Mouse (Mus musculus) mature B cell (primary cell): Measurements from ENCODE around the gene Armh4.
"Not testable (repeated sequence)": the region's sequence is repeated elsewhere in the genome, so short reads cannot be mapped to it uniquely, and the experiment has no call there.

Experiments
- in situ Hi-C: fragments of 300-500 bp; cut with MboI; formaldehyde crosslinking; loops from 2 replicates; pipeline ENCODE4 v1.14.3; 2019

Armh4 gene

DNA sequence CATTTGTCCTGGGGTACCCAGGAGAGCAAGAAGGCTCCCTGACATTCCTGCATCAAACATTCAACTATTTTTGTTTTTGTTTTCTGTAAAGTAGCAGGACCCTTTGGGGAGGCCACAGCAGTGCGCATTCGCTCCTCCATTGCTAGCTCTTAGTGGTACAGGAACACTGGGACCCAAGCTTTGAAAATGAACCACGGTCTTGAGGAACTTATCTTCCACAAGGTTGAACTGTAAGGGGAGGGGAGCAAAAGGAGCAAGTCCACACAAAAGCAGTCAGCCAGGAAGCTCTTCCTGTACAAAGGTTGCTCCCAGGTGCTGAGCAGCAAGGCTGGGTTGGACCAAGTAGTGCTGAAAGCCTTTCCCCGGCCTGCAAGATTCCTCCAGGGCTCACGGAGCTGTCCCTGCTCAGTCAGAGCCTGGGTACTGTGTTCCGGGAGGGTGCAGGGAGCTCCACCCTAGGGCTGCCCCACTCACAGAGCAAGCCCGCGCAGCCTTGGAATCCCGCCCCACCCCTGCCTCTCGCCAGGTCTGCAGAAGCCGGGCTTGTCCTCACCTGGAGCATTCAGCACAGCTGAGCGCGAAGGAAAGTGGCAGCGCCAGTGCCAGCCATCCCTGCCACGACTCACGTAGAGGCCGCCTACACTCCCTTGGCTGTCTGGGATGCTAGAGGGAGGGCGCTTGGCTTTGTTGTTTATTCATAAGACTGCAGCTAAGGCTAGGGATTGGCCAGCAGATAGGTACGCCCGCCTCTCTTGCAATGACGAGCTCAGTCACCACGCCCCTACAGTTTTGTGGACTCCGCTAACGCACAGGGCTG lies at the start of gene Armh4:
Gene Armh4, minus strand, starts transcription at position 669 of the 817 bp plus-strand sequence.
- in situ Hi-C loops, result no loop called here

DNA sequence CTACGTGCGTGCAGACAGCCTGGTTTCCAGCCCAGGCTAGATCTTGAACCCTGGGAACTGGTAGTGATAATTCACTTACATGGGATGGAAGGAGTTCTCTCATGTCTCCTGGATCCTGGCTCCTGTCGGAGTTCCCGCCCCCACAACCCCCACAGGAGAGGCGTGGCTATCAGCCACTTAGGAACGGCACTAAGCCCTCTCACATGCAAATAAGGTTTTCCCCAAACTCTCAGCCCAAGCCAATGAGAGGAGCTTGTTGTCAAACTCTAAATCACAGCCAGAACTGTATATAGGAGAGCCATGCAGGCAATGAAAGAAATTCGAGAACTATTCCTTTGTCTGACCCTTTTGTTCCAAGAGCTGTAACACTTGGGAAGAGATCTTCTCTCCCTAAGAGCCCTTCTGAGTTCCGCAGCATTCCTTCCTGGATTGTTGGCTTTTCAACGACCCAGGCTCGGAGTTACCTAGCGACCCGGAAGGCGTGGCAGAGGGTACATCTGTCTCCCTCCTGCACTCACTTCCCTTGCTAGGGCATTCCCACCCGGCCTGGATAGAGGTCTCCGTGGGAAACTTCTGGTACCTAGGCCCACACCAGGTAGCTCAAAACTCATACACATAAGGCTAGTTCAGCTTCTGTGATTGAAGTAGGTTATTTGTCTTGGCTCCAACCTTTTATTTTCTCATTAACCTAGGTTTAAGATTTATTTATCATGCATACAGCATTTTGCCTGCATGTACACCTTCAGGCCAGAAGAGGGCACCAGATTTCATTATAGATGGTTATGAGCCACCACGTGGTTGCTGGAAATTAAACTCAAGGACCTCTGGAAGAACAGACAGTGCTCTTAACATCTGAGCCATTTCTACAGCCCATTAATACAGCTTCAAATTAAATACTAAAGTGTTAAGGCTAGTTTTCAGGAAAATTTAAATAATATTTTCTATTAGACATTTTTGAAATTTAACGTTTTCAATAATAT lies 46.3 kb upstream of the Armh4 start:
- in situ Hi-C loops, result no loop called here

DNA sequence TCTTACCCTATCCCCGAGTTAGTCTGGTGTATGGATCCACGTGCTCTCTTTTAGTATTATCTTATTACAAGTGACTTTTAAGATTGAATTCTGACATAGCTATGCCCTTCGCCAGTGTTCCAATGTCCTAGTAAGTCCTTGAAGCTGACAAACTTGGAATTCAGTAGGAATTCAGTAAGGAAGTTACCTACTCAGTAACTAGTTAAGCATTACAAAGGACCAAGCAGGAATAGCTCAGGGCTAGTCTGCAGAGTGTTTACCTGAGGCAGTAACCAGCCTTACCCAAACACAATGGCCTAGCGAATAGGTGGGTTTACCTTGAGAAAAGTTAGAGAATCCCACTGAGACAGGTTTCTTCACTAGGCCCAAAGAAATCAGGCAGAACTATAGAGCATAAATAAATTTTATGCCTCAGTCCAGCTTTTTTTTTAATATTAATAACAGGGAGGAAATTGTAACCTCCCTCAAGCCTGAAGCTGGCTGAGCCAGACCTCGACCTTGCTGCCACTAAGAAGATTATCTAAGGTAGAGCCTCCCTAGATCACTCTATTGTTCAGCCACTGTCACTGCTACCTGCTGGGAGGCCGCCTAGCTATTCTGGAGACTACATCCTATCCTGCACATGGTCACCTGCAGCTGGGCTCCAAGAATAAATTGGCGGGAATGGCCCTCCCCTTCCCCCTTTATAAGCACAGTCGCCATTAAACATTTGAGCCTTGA lies 36.7 kb upstream of the Armh4 start:
- in situ Hi-C loops, result not testable (repeated sequence)

- in situ Hi-C loops, result not testable (repeated sequence)
Measured at GRCm38 (mm10) chr14:49818713-49819208, 35.6 kb upstream of the Armh4 start.

DNA sequence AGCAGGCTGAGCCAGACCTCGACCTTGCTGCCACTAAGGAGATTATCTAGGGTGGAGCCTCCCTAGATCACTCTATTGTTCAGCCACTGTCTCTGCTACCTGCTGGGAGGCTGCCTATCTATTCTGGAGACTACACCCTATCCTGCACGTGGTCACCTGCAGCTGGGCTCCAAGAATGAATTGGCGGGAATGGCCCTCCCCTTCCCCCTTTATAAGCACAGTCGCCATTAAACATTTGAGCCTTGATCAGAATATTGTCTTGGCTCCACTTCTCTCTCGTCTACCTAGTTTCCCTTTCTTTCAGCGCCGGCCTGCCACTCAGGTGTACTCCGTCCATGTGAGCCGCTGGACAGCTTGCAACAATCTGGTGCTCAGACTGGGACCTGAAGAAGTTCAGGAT lies 29.8 kb upstream of the Armh4 start:
- in situ Hi-C loops, result not testable (repeated sequence)

- in situ Hi-C loops, result not testable (repeated sequence)
Measured at GRCm38 (mm10) chr14:49805051-49805450, 21.9 kb upstream of the Armh4 start.

- in situ Hi-C loops, result no loop called here
Measured at GRCm38 (mm10) chr14:49801444-49801843, 18.3 kb upstream of the Armh4 start.

DNA sequence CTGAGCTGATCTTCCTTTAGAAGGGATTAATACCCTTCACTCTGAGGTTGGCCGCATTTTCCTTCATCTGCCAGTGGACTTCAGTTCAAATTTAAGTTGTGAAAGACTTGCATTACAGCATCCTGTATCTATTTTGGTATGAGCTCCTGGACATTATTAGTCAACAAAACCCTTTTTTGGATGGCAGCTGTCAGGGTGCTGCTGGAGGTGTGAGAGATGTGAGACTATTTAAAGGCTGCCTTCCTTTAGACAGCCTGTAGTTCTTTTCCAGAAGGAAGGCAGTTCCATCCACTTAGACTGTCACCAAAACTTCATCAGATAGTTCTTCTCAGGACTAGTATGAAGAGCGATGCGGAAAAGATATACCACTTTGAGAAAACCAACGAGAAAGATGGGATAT lies 10.8 kb upstream of the Armh4 start:
- in situ Hi-C loops, result no loop called here

DNA sequence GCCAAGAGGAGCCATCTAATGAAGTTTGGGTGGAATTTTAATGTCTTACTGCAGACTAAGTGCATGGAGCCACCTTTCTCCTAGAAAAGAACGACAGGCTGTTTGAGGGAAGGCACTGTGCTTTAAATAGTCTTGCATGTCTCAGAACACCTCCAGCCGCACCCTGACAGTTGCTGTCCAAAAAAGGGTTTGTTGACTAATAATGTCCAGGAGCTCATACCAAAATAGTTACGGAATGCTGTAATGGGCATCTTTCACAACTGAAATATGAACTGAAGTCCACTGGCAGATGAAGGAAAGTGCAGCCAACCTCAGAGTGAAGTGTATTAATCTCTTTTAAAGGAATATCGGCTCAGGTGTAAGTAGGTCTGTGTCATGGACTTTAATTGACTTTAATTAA lies 7.4 kb upstream of the Armh4 start:
- in situ Hi-C loops, result no loop called here

- in situ Hi-C loops, result no loop called here
Measured at GRCm38 (mm10) chr14:49785793-49786192, 2.6 kb upstream of the Armh4 start.

GRCm38 (mm10) chr14:49783866-49784265 lies 683 bp upstream of the Armh4 start:
- in situ Hi-C loops, result no loop called here

DNA sequence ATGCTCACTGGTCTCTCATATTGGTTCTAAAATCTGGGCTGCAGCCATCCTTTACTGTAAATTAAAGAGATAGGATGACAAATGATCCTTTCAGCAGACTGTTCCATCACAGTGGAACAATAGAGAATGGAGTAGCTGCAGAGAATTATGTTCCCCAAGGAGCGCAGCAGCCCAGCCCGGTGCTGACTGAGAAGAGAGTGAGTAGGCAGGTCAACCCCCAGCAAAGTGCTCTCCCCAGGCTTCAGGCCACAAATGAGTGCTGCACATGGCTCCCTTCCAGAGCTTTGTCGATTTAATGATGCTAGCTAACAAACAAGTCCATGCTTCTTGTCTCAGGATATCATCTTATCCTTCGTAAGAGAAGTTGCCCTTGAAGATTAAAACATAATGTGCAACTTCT lies 2.8 kb downstream of the Armh4 start:
- in situ Hi-C loops, result no loop called here

GRCm38 (mm10) chr14:49777539-49777938 lies 5.6 kb downstream of the Armh4 start:
- in situ Hi-C loops, result not testable (repeated sequence)

GRCm38 (mm10) chr14:49771746-49772145 lies 11.4 kb downstream of the Armh4 start:
- in situ Hi-C loops, result no loop called here

DNA sequence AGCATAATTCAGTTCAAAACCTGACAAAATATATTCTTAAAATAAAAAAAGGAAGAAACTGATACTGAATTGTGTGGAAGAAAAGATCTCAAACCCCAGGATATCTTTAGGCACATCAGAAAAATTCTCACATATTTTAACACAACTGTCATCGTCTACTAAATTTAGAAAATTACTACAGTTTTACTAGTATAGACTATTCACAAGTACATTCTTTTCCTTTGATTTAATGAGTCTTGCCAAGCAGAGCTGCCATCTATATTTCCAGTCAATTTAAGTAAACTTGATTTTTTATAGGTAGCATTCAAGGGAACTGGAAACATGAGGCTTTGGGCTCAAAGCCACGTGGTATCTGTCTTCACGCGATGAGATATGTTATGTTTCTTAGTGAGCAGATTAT lies 16.6 kb downstream of the Armh4 start:
- in situ Hi-C loops, result no loop called here

DNA sequence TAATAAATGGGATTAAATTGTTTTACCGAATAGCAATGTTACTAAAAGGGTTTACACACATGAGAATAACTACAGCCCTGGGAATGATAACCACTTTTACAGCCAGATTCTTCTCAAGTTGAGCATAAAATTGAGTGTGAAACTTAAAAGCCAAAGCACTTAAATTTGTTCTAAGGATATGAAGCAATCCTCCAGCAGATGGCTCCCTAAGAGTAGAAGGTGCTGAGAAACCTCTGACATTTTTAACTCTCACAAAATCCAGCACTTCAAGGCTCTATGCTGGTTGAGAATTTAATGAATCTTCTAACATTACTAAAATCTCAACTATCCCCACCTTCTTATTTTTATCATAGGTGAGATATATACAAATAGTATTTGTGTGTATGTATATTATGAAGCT lies 27.3 kb downstream of the Armh4 start:
- in situ Hi-C loops, result no loop called here

- in situ Hi-C loops, result no loop called here
Measured at GRCm38 (mm10) chr14:49752614-49753013, 30.6 kb downstream of the Armh4 start.

- in situ Hi-C loops, result no loop called here
Measured at GRCm38 (mm10) chr14:49745874-49746273, 37.3 kb downstream of the Armh4 start.

DNA sequence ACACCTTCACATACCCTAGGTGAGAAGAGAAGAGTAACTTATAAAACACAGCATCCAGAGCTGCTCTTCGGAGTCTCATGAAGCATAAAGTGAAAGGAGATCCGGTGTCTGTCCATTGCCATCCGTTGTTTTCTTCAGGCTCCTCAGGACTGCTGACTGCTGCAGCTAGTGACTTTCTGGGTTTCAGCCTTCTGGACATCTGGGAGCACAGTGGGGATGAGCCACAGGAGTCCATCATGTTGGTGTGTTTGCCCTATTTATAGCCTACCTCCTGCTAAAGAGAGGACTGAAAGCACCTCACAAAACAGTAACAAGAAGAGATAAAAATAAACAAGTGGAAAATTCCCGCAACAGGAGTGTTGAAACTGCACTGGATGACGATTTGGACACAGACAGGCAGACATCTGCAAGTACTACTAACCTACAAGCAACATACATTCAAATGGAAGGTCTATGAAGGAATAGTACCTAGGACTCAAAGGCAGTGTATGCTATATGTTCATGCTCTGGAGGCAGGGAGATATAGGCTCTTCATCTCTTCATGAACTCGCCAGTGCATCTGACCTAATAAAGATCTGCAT lies 39.1 kb downstream of the Armh4 start:
- in situ Hi-C loops, result no loop called here

- in situ Hi-C loops, result no loop called here
Measured at GRCm38 (mm10) chr14:49739328-49739727, 43.9 kb downstream of the Armh4 start.

- in situ Hi-C loops, result no loop called here
Measured at GRCm38 (mm10) chr14:49738441-49739088, 44.6 kb downstream of the Armh4 start.
